Comparison of ENCODE assay signal across 14 mouse cellular contexts in the genomic region with DNA sequence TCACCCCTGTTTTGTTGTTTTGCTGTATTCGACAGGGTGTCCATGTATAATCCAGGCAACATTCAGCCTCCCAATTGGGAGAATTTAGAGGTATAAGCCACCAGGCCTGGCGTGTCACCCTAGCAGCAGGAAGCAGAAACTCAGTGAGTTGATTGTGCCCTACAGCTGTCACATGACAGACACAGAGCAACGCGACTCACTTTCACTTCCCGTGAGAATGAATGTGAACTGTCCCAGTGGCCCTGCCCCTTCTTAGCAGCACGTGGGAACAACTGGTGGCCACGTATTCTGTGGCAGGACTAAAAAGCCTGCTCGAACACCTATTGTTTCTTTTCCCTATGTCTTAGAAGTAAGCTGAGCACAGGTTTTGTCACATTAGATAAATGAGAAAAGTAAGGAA. TPM values are rescaled to one million over a fixed set of nuclear protein-coding genes. Genes with fewer than 3 reads are reported as not detected.
DNase-seq lines count a peak whose midpoint lies in the region; ATAC-seq and TF ChIP-seq lines count a peak whose summit lies in the region.
"Had no signal": no experiment of that assay in that cellular context is flagged by ENCODE, and none has a peak within 500 bp of the region (broad histone marks: within the 10 kb centered on the region; RNA-seq: fewer than 3 reads in every experiment).

No protein-coding gene starts in this region.

- H3K9me3 ChIP-seq in embryonic facial prominence, embryonic 14.5 days (ENCODE audit: control insufficient read depth, low read length), result no peaks in the 10 kb centered on the region
- H3K9me3 ChIP-seq in embryonic facial prominence, embryonic 10.5 days, result no peaks in the 10 kb centered on the region
- H3K9me3 ChIP-seq: hindbrain, embryonic 10.5 days; liver, embryonic 13.5 days had no signal

- TF ChIP-seq CTCF in spleen, adult 2 months (IDR thresholded peaks at IDR 0.05; ENCODE audit: extremely low read depth, insufficient read depth, insufficient read length, insufficient replicate concordance), result no peak

- H3K9ac ChIP-seq in embryonic facial prominence, embryonic 14.5 days (ENCODE audit: low read depth, low read length), result no peak overlapping the region
- H3K9ac ChIP-seq: liver, embryonic 13.5 days had no signal

- no peaks in the 10 kb centered on the region for H3K4me1 ChIP-seq in embryonic facial prominence, embryonic 14.5 days (ENCODE audit: control insufficient read depth, insufficient read depth, low read length)
- 0 out of 2 replicates have a peak, but pooled peaks cover 3% of the 10 kb centered on the region for H3K4me1 ChIP-seq in embryonic facial prominence, embryonic 10.5 days
- H3K4me1 ChIP-seq in spleen, adult 2 months (ENCODE audit: control insufficient read depth, insufficient read depth, insufficient read length), result peaks cover 25% of the 10 kb centered on the region
- H3K4me1 ChIP-seq: hindbrain, embryonic 10.5 days; liver, embryonic 13.5 days had no signal

- no peak overlapping the region; the same call in 1 of the 2 replicates for H3K27ac ChIP-seq in embryonic facial prominence, embryonic 14.5 days (replicated peaks; ENCODE audit: low read depth, low read length)
- H3K27ac ChIP-seq in embryonic facial prominence, embryonic 10.5 days (replicated peaks), result no peak overlapping the region
- peak overlapping the region; percentile 78 for H3K27ac ChIP-seq in spleen, adult 2 months (ENCODE audit: insufficient read depth, low read length)
- H3K27ac ChIP-seq: hindbrain, embryonic 10.5 days; liver, embryonic 13.5 days had no signal

- H3K4me2 ChIP-seq in embryonic facial prominence, embryonic 14.5 days (ENCODE audit: low read depth, low read length), result no peak overlapping the region
- H3K4me2 ChIP-seq: liver, embryonic 13.5 days had no signal

- 50% methylated on average over 8 of the region's 8 CpGs for WGBS in embryonic facial prominence, embryonic 14.5 days
- WGBS in embryonic facial prominence, embryonic 10.5 days, result 65% methylated on average over 8 of the region's 8 CpGs
- WGBS in spleen, adult 2 months, result 40% methylated on average over 8 of the region's 8 CpGs

- no peak for TF ChIP-seq POLR2A in spleen, adult 2 months (IDR thresholded peaks at IDR 0.05; ENCODE audit: low read depth, low read length)

- H3K4me3 ChIP-seq in embryonic facial prominence, embryonic 14.5 days (ENCODE audit: low read depth, low read length), result no peak overlapping the region
- no peak overlapping the region for H3K4me3 ChIP-seq in embryonic facial prominence, embryonic 10.5 days
- H3K4me3 ChIP-seq in spleen, adult 2 months (ENCODE audit: extremely low read depth, insufficient read depth, insufficient read length), result no peak overlapping the region
- H3K4me3 ChIP-seq: erythroblast, embryonic 14.5 days; hindbrain, embryonic 10.5 days; liver, embryonic 13.5 days had no signal

- DNase-seq in embryonic facial prominence, embryonic 14.5 days (ENCODE audit: low spot score), result peak; percentile 38
- no peak for DNase-seq in embryonic facial prominence, embryonic 10.5 days (ENCODE audit: low spot score)
- DNase-seq in spleen, adult 2 months (ENCODE audit: low read depth in 1 of 2, low spot score in 2 of 2), result peak; percentile 62 to 72
- DNase-seq in spleen, postnatal 10 days (ENCODE audit: low spot score in 2 of 2), result no peak
- DNase-seq in thymus, postnatal 4 days, result peak; percentile 38
- DNase-seq in kidney, adult 9 months, result no peak
- DNase-seq in c-Kit-positive CD71-positive TER-119-positive erythroid progenitor cells, embryonic 14.5 days (ENCODE audit: low spot score), result no peak
- DNase-seq: cerebellum, adult 18-20 months; layer of hippocampus, postnatal 36 days; liver, embryonic 13.5 days had no signal

- no peak for ATAC-seq in embryonic facial prominence, embryonic 14.5 days (ENCODE audit: low read depth)
- ATAC-seq in monocyte, adult 5-6 weeks (replicated peaks; ENCODE audit: insufficient number of reproducible peaks, low FRiP score, low TSS enrichment, poor library complexity, severe bottlenecking), result peak; percentile 69

- H3K27me3 ChIP-seq in embryonic facial prominence, embryonic 14.5 days (replicated peaks; ENCODE audit: control insufficient read depth, insufficient read depth, low read length), result peaks cover 7% of the 10 kb centered on the region; the same call in 1 of the 2 replicates
- peaks cover 71% of the 10 kb centered on the region for H3K27me3 ChIP-seq in embryonic facial prominence, embryonic 10.5 days (replicated peaks; ENCODE audit: low read depth, poor library complexity, severe bottlenecking)
- no peaks in the 10 kb centered on the region for H3K27me3 ChIP-seq in spleen, adult 2 months (ENCODE audit: control insufficient read depth, insufficient read depth, low read length)
- H3K27me3 ChIP-seq: liver, embryonic 13.5 days had no signal

- no peaks in the 10 kb centered on the region for H3K36me3 ChIP-seq in embryonic facial prominence, embryonic 14.5 days (ENCODE audit: control insufficient read depth, insufficient read depth, low read length)
- no peaks in the 10 kb centered on the region for H3K36me3 ChIP-seq in embryonic facial prominence, embryonic 10.5 days (replicated peaks)
- H3K36me3 ChIP-seq in spleen, adult 2 months (ENCODE audit: control insufficient read depth, insufficient read depth, low read length), result no peaks in the 10 kb centered on the region
- H3K36me3 ChIP-seq: hindbrain, embryonic 10.5 days; liver, embryonic 13.5 days had no signal

RNA-seq across cellular contexts. Expression of gene Tmsb4x, which starts 22.0 kb away (rescaled TPM):
- 2,773 and 2,890 TPM in 2 replicates for polyA plus RNA-seq in embryonic facial prominence, embryonic 14.5 days (2014; fragmentation: Nextera tagmentation; extraction: Ambion mirVana)
- 2,138 and 2,201 TPM in 2 replicates for polyA plus RNA-seq in embryonic facial prominence, embryonic 10.5 days (2016; fragmentation: Nextera tagmentation; extraction: Ambion mirVana)
- 327 and 363 TPM in 2 replicates for polyA plus RNA-seq in spleen, adult 2 months (2012; rRNA removed)
- total RNA-seq in monocyte, adult 5-6 weeks (2017), result 8,846 to 11,803 TPM (median 11,494 TPM) in 3 replicates

RNA-seq across cellular contexts. Expression of gene Tlr8, which starts 33.0 kb away (rescaled TPM):
- 0.36 and 0.47 TPM in 2 replicates for polyA plus RNA-seq in embryonic facial prominence, embryonic 14.5 days (2014; fragmentation: Nextera tagmentation; extraction: Ambion mirVana)
- polyA plus RNA-seq in embryonic facial prominence, embryonic 10.5 days (2016; fragmentation: Nextera tagmentation; extraction: Ambion mirVana), result 0.05 TPM in 1 of 2 replicates, not detected in the other
- 1.0 and 1.1 TPM in 2 replicates for polyA plus RNA-seq in spleen, adult 2 months (2012; rRNA removed)
- total RNA-seq in monocyte, adult 5-6 weeks (2017), result 50.9 to 97.9 TPM (median 77.8 TPM) in 3 replicates
- total RNA-seq: layer of hippocampus, postnatal 36 days had no signal
- polyA plus RNA-seq: C2C12; erythroblast, embryonic 14.5 days had no signal

Comparison
In these comparisons a context has a peak if more than half of its experiments do, and no peak if none do; other contexts are left out.
1. DNase-seq: peak in embryonic facial prominence, embryonic 14.5 days (single experiment), spleen, adult 2 months (2 of 2) and thymus, postnatal 4 days (single experiment); none in embryonic facial prominence, embryonic 10.5 days (single experiment), spleen, postnatal 10 days (0 of 2), kidney, adult 9 months (single experiment) and c-Kit-positive CD71-positive TER-119-positive erythroid progenitor cells, embryonic 14.5 days (single experiment).